Comparison of ENCODE assay signal across 8 mouse cellular contexts in genomic region chrX:20616861-20617175, GRCm38 (mm10). TPM values are rescaled to one million over a fixed set of nuclear protein-coding genes. Genes with fewer than 3 reads are reported as not detected.
DNase-seq lines count a peak whose midpoint lies in the region; TF ChIP-seq lines count a peak whose summit lies in the region.

No protein-coding gene starts in this region.

- TF ChIP-seq CTCF in left cerebral cortex, adult 2 months (IDR thresholded peaks at IDR 0.05): no peak

- WGBS in embryonic facial prominence, embryonic 10.5 days: 17% methylated on average over 17 of the region's 17 CpGs

- H3K27ac ChIP-seq in left cerebral cortex, adult 2 months: peak overlapping the region; percentile 91
- peak overlapping the region; percentile 86 for H3K27ac ChIP-seq in embryonic facial prominence, embryonic 10.5 days (replicated peaks)

- H3K27me3 ChIP-seq in embryonic facial prominence, embryonic 10.5 days (replicated peaks; ENCODE audit: low read depth, poor library complexity, severe bottlenecking): no peaks in the 10 kb centered on the region

- H3K4me3 ChIP-seq in left cerebral cortex, adult 2 months: peak overlapping the region; percentile 51
- H3K4me3 ChIP-seq in embryonic facial prominence, embryonic 10.5 days: peak overlapping the region; percentile 71

- intact Hi-C loops in left cerebral cortex, adult 2 months (cut with DNase I): no loop called here
- intact Hi-C loops in gastrocnemius, postnatal 36 days (cut with DNase I): no loop called here

- no peak for DNase-seq in left cerebral cortex, adult 2 months (ENCODE audit: extremely low spot score in 1 of 2, low spot score in 2 of 2)
- no peak for DNase-seq in left cerebral cortex, adult 8-10 months (ENCODE audit: low spot score in 2 of 2)
- no peak for DNase-seq in embryonic facial prominence, embryonic 10.5 days (ENCODE audit: low spot score)
- DNase-seq in frontal cortex, postnatal 36 days (ENCODE audit: low spot score in 2 of 2): peak; percentile 44 to 65
- DNase-seq in lung, postnatal 25 days (ENCODE audit: low spot score): peak; percentile 29
- no peak for DNase-seq in gastrocnemius, postnatal 36 days
- no peak for DNase-seq in thymus, postnatal 36 days
- DNase-seq in thymus, postnatal 14 days: no peak

- peaks cover 10% of the 10 kb centered on the region; the same call in 1 of the 2 replicates for H3K4me1 ChIP-seq in embryonic facial prominence, embryonic 10.5 days

- peaks cover 39% of the 10 kb centered on the region for H3K36me3 ChIP-seq in embryonic facial prominence, embryonic 10.5 days (replicated peaks)

- H3K9me3 ChIP-seq in embryonic facial prominence, embryonic 10.5 days: no peaks in the 10 kb centered on the region; the same call in 1 of the 2 replicates

RNA-seq across cellular contexts. Expression of gene Rbm10, which starts 0.5 kb away (rescaled TPM):
- total RNA-seq in left cerebral cortex, adult 2 months (2021): 10 to 100 TPM; 49.2 to 50.0 TPM
- 10 to 100 TPM; 38.5 to 42.3 (median 40.2) TPM for total RNA-seq in left cerebral cortex, adult 8-10 months (2022)
- polyA plus RNA-seq in embryonic facial prominence, embryonic 10.5 days (2016; fragmentation: Nextera tagmentation; extraction: Ambion mirVana): 112 and 113 TPM in 2 replicates
- total RNA-seq in gastrocnemius, postnatal 36 days (2021): 10 to 100 TPM; 11.0 to 12.4 TPM

RNA-seq across cellular contexts. Expression of gene Ndufb11, which starts 0.6 kb away (rescaled TPM):
- total RNA-seq in left cerebral cortex, adult 2 months (2021): 100 to 1,000 TPM; 142 to 157 TPM
- total RNA-seq in left cerebral cortex, adult 8-10 months (2022): 100 to 1,000 TPM; 135 to 153 (median 146) TPM
- polyA plus RNA-seq in embryonic facial prominence, embryonic 10.5 days (2016; fragmentation: Nextera tagmentation; extraction: Ambion mirVana): 174 and 176 TPM in 2 replicates
- total RNA-seq in gastrocnemius, postnatal 36 days (2021): 100 to 1,000 TPM; 396 to 423 TPM

RNA-seq across cellular contexts. Expression of gene Uba1, which starts 41.3 kb away (rescaled TPM):
- total RNA-seq in left cerebral cortex, adult 2 months (2021): 100 to 1,000 TPM; 337 to 348 TPM
- total RNA-seq in left cerebral cortex, adult 8-10 months (2022): 100 to 1,000 TPM; 334 to 390 (median 365) TPM
- 242 and 244 TPM in 2 replicates for polyA plus RNA-seq in embryonic facial prominence, embryonic 10.5 days (2016; fragmentation: Nextera tagmentation; extraction: Ambion mirVana)
- total RNA-seq in gastrocnemius, postnatal 36 days (2021): 100 to 1,000 TPM; 130 to 151 TPM

Comparison
In these comparisons a context has a peak if more than half of its experiments do, and no peak if none do; other contexts are left out.
1. DNase-seq: peak in frontal cortex, postnatal 36 days (2 of 2) and lung, postnatal 25 days (single experiment); none in left cerebral cortex, adult 2 months (0 of 2), left cerebral cortex, adult 8-10 months (0 of 2), embryonic facial prominence, embryonic 10.5 days (single experiment), gastrocnemius, postnatal 36 days (0 of 2), thymus, postnatal 36 days (0 of 2) and thymus, postnatal 14 days (single experiment).